Mouse (Mus musculus) layer of hippocampus, adult 11-12 months (tissue): ENCODE measurements around the gene Myo1c.
A peak's percentile ranks its signal among the peaks of the same experiment; 100 is the strongest.

Source experiments
- DNase-seq: peaks from one replicate; pipeline ENCODE4 v3.0.0; 2022; ENCODE audit warnings: low spot score

Gene Myo1c

GRCm38 (mm10) chr11:75649155-75649561, 1.1 kb upstream of the Myo1c start:
- DNase-seq: no peak

DNA sequence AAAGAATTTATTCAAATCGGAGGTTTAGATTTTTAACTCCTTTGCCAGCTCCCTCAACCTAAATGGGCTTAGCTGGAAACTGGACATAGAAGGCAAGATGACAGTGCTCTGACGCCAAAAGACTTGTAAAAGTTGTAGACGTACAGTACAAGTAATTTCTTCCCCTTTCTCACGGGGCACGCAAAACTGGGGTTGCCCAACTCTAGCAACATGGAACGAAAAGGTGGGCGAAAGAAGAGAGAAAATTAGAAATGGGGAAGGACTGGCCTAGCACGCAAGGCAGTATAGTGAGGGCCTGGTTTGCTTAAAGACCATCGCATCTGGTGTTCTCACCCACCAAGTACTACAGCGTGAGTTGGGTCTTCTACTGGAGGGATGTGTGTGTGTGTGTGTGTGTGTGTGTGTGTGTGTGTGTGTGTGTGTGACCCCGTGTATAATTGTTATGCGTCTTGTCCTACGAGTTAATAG, 688 bp downstream of the Myo1c start:
- no peak for DNase-seq

DNA sequence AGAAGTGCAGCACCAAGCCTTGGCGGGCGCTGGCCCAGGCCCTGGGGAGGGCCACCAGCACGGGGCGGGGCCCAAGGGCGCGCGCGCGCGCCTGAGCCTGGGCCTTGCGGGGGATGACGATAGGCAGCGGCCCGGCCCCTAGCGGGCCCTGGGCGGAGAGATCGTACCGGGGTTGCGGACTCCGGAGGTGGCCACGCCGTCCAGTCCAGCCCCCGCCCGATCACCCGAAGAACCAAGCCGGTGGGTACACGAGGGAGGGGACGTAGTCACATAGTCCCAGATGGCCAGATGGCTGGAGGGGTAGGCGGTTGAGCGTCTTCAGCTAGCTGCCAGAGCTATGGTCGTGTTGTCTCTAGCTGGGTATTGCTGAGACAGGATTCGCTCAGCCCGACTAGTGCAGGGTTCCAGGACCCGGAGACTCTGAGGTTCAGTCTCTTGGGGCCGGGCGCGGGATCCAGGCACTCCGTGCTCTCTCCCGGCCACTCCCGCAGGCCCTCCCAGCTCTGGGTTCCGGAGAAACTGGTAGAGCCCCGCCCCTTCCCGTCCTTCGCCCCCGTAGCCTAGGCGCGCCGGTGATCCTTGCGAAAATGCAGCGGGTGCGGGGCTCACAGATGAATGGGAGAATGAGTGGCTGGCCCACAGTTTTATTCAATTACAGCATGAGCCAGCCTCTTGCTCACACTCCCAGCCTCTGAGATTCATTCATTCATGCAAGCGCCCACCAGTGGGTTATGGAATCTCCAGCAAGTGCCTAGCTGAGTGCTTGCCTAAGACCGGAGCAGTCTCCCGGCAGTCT, 1.3 kb downstream of the Myo1c start:
- DNase-seq: peak; percentile 69

- DNase-seq: no peak
These were observed 2.1 kb downstream of the Myo1c start for GRCm38 (mm10) chr11:75652222-75652941.

- DNase-seq: no peak
These were observed 2.8 kb downstream of the Myo1c start for GRCm38 (mm10) chr11:75652942-75653684.

GRCm38 (mm10) chr11:75653781-75654470, 3.6 kb downstream of the Myo1c start:
- peak; percentile 69 for DNase-seq

- no peak for DNase-seq
These were observed 4.4 kb downstream of the Myo1c start for GRCm38 (mm10) chr11:75654471-75655390.

DNA sequence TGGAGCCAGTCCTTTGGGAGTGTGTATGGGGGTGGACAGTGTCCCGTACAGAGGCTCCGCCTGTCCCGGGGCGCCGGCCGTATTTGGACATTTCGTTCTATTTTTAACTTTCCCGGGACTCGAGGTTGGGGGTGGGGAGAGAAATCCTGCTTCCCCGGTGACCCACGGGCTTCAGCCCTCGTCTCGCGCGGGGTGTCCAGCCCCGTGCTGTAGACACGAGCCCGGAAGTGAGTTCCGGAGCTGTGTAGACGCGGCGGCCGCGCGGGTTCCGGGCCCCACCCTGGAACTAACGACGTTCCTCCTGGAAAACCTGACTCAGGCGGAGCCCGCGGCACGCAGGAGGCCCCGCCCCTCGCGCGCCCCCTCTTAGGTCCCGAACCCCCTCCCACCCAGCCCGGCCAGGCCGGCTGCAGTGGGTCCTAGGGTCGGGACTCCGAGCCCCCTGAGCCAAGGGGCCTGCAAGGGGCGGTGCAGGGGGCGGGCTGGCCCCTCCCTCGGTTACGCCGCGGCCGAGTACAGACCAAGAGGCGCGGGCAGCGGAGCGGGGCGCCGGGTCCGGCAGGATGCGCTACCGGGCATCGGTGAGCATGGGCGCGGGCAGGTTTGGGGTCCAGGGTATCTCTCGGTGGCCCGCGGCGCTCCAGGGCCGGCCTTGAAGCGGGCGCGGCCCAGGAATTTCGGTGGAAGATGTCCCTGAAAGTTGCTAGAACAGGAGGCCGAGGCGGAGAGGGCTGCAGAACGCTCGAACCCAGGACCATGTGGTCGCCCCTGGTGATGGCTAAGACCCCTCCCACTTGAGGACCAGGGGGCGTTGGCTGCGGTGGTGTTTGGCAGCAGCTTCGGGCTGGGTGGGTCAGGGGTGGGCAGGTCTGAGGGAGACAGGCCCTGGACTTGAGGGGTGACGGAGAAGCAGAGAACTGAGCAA, 5.6 kb downstream of the Myo1c start:
- DNase-seq: peak; percentile 60

GRCm38 (mm10) chr11:75656621-75657590, 6.6 kb downstream of the Myo1c start:
- no peak for DNase-seq

DNA sequence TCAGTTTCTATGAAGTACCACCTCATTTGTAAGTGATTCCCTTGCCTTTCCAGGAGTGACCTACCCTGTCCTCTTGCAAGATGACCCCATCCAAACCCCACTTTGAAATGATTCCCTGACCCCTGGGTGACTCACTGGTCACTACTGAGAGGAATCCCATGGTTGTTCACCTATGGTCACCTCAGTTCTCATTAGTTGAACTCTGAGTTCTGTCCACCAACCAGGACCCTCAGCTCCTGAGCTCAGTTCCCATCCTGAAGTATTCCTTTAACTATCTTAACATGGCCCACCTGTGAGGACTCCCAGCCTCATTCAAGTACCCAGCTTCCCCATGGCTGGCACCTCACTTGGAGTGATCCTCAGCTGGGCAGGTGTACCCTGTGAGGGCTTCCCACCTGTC, 7.5 kb downstream of the Myo1c start:
- no peak for DNase-seq

DNA sequence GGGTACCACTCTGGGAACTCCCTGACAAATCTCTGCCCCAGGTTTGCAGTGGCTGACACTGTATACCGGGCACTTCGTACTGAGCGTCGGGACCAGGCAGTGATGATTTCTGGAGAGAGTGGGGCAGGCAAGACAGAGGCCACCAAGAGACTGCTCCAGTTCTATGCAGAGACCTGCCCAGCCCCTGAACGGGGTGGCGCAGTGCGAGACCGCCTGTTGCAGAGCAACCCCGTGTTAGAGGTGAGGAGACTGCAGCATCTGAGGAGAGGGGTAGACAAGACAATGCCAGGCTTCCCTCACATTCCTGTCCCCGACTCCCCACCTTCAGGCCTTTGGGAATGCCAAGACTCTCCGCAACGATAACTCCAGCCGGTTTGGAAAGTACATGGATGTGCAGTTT, 8.0 kb downstream of the Myo1c start:
- DNase-seq: no peak

- no peak for DNase-seq
These were observed 8.9 kb downstream of the Myo1c start for GRCm38 (mm10) chr11:75658996-75659750.

GRCm38 (mm10) chr11:75660081-75660590, 9.8 kb downstream of the Myo1c start:
- no peak for DNase-seq

DNA sequence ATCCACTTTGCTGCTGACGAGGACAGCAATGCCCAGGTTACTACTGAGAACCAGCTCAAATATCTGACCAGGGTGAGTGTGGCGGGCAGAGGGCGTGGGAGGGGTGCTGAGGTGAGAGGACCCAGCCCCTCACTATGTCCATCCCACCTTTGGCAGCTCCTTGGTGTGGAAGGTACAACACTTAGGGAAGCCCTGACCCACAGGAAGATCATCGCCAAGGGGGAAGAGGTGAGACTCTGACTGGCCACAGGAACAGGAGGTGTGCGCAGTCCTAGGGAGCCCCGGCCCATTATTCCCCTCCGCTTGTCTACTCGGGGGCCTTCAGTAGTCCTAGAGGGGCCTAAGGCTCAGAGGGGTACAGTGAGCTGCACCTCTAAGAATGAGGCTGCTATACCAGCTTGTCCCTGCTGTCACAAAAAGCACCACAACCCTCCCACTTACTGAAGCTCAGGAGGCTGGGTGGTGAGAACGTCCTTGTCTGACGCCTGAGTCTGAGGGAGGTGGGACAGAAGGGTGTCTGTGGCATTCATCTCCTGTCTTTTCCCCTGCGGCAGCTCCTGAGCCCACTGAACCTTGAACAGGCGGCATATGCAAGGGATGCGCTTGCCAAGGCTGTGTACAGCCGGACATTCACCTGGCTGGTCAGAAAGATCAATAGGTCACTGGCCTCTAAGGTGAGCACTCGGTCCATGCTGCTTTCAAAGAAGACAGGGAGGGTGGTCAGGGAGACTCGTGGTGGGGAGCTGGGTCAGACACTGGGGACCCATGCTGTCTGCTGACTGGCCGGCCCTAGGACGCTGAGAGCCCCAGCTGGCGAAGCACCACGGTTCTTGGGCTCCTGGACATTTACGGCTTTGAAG, 10.9 kb downstream of the Myo1c start:
- DNase-seq: no peak

- DNase-seq: no peak
These were observed 11.8 kb downstream of the Myo1c start for GRCm38 (mm10) chr11:75662131-75662530.

GRCm38 (mm10) chr11:75666296-75666695, 16.0 kb downstream of the Myo1c start:
- DNase-seq: no peak

- no peak for DNase-seq
These were observed 18.3 kb downstream of the Myo1c start for GRCm38 (mm10) chr11:75668621-75669020.
